Mouse (Mus musculus): ENCODE results near the gene Tk1.
A peak's percentile ranks its signal among the peaks of the same experiment; 100 is the strongest.

GRCm38 (mm10) chr11:117819095-117819494 lies 6.8 kb downstream of the Tk1 start:
- TF ChIP-seq POLR2A (IDR thresholded peaks at IDR 0.05; ENCODE audit: insufficient read length, low read depth) (no peak), CEBPB (IDR thresholded peaks at IDR 0.05; ENCODE audit: insufficient read depth, poor library complexity, severe bottlenecking) (no peak), TCF12 (IDR thresholded peaks at IDR 0.05; ENCODE audit: insufficient read depth, poor library complexity, severe bottlenecking) (no peak), MAX (IDR thresholded peaks at IDR 0.05; ENCODE audit: low read depth) (no peak), POLR2AphosphoS2 (IDR thresholded peaks at IDR 0.05; ENCODE audit: insufficient read length, low read depth) (no peak), USF1 (IDR thresholded peaks at IDR 0.05; ENCODE audit: low read depth) (peak; percentile 21), MYOD1 (IDR thresholded peaks at IDR 0.05; ENCODE audit: control insufficient read depth in 1 of 3, insufficient read length in 2 of 3, low read depth in 2 of 3) (no peak), REST (IDR thresholded peaks at IDR 0.05; ENCODE audit: insufficient read depth, insufficient read length) (no peak), MYOG (IDR thresholded peaks at IDR 0.05; ENCODE audit: control insufficient read depth in 1 of 3, insufficient read depth in 1 of 3, insufficient read length in 2 of 3, low read depth in 2 of 3) (no peak), E2F4 (IDR thresholded peaks at IDR 0.05; ENCODE audit: insufficient read depth) (no peak)
